Mouse (Mus musculus): Measurements from ENCODE around the gene Abca9.

Abca9 gene

DNA sequence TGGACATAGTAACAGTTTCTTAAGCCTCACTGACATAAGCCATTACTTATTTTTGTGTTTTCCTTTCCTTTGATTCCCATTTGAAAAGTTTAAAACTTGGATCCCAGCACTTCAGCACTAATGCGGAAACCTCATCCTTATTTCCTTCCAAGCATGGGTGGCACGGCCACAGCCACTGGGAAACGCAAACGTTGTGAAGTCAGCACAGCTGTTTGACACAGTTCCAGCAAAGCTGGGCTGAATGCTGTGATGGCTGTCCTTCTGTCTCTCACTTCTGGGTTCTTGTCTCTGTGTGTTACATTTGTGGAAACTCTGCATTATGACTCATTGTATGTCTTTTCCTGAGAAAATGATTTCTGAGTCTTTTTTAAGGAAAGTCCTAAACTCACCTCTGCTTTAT lies 107.0 kb downstream of the Abca9 start:
- no peak for DNase-seq (ENCODE audit: low spot score)

DNA sequence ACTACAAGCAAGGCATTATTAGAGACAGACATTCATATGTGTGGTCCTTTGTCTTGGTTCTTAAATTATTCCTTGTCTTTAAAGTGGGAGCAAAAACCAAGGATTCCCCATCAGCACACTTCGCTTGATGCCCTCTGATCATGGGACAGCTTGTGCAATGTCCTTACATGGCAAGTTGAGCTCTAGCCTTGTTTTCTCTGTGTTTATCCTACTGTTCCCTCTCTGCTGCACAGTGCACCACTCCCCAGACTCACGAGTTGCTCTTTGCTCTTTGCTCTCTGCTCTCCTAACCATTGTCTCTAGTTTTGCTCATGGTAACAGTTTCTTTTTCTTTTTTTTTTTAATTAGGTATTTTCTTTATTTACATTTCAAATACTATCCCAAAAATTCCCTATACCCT lies 107.9 kb downstream of the Abca9 start:
- DNase-seq (ENCODE audit: low spot score), result no peak

DNA sequence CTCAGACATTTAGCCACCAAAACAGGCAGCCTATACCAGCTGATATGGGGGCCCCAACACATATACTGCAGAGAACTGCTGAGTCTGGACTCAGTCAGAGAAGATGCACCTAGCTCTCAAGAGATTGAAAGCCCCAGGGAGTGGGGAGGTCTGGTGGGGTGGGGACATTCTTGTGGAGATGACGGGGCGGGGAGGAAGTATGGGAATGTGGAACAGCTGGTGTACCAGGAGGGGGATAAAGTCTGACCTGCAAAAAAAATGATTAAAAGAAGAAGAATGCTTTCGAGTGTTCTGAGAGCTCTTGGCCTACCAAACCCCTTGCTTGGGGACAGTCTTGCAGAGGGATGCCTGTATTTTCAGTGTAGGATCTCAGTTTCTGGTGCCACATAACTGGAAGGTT lies 114.3 kb downstream of the Abca9 start:
- DNase-seq (ENCODE audit: low spot score), result no peak

Data from testis, postnatal 10 days (tissue).